Mouse (Mus musculus) testis, adult 2 months (tissue): ENCODE measurements around the gene Vangl1.

Source experiments
- CTCF ChIP-seq: fragments of 200-500 bp; IDR thresholded peaks from 2 replicates; pipeline ENCODE4 v1.5.1; 2012; ENCODE audit warnings: low read depth, mild to moderate bottlenecking, inconsistent platforms, low read length, moderate library complexity; ENCODE audit not compliant: control insufficient read depth, insufficient read depth, insufficient replicate concordance
- POLR2A ChIP-seq: fragments of 200-500 bp; IDR thresholded peaks from 2 replicates; pipeline ENCODE4 v1.6.1; 2012; ENCODE audit warnings: low read depth, mild to moderate bottlenecking, inconsistent platforms, low read length, moderate library complexity; ENCODE audit not compliant: control insufficient read depth

- TF ChIP-seq CTCF (no peak), POLR2A (no peak)
Measured at GRCm38 (mm10) chr3:102250873-102251272, 46.4 kb upstream of the Vangl1 start.
